Mouse (Mus musculus) E14TG2a.4 (cell line): ENCODE data around the gene Cdk6.

Experiments used
- CTCF ChIP-seq: conservative IDR thresholded peaks from 2 replicates; pipeline ENCODE4 v1.5.1; 2014; ENCODE audit warnings: low read length
- POU5F1 ChIP-seq: IDR thresholded peaks from 2 replicates; pipeline ENCODE4 v1.6.1; 2014; ENCODE audit warnings: low read length, borderline replicate concordance

- no peak for TF ChIP-seq CTCF
- TF ChIP-seq POU5F1 = no peak
Observed at GRCm38 (mm10) chr5:3497505-3497925, 156.2 kb downstream of the Cdk6 start.
